Mouse (Mus musculus) liver, embryonic 16.5 days (tissue): ENCODE data around the gene Aatf. TPM values are rescaled to one million over a fixed set of nuclear protein-coding genes. Genes with fewer than 3 reads are reported as not detected.

Experiments
- ATAC-seq: fragments of 200-750 bp; cut with Nextera tagmentation; 2 replicates; pipeline ENCODE4 v1.8.0; 2017; ENCODE audit warnings: low read depth, mild to moderate bottlenecking, moderate number of reproducible peaks, moderate library complexity
- H3K27ac ChIP-seq: fragments of 300-500 bp; sonication (generic); 2 replicates; pipeline ENCODE4 v1.5.1; 2014; ENCODE audit warnings: mild to moderate bottlenecking, low read length
- H3K27me3 ChIP-seq: fragments of 300-500 bp; sonication (generic); 2 replicates; pipeline ENCODE4 v1.6.1; 2014; ENCODE audit warnings: low read depth, low read length, mixed read lengths; ENCODE audit not compliant: control insufficient read depth, insufficient read depth
- H3K36me3 ChIP-seq: fragments of 300-500 bp; sonication (generic); 2 replicates; pipeline ENCODE4 v1.6.1; 2014; ENCODE audit warnings: mild to moderate bottlenecking; ENCODE audit not compliant: control insufficient read depth, insufficient read depth
- H3K4me1 ChIP-seq: fragments of 300-500 bp; sonication (generic); 2 replicates; pipeline ENCODE4 v1.6.1; 2014; ENCODE audit warnings: low read depth, low read length, mixed read lengths; ENCODE audit not compliant: control insufficient read depth
- H3K4me2 ChIP-seq: fragments of 300-500 bp; sonication (generic); 2 replicates; pipeline ENCODE4 v1.6.1; 2014; ENCODE audit warnings: low read depth, low read length, mixed read lengths
- H3K4me3 ChIP-seq: fragments of 300-500 bp; sonication (generic); 2 replicates; pipeline ENCODE4 v1.5.1; 2014; ENCODE audit warnings: low read depth, mild to moderate bottlenecking, low read length
- H3K9ac ChIP-seq: fragments of 300-500 bp; sonication (generic); 2 replicates; pipeline ENCODE4 v1.6.1; 2014; ENCODE audit warnings: low read depth, low read length
- H3K9me3 ChIP-seq: fragments of 300-500 bp; sonication (generic); replicated peaks from 2 replicates; pipeline ENCODE4 v1.6.1; 2016; ENCODE audit warnings: low read length; ENCODE audit not compliant: control insufficient read depth
- WGBS: fragments of 180-500 bp; shearing (Covaris S2); extraction: QIAGEN DNeasy Blood & Tissue Kit; methylation state at CpG from one replicate; pipeline ENCODE4 v1.1.7; 2014; ENCODE audit not compliant: insufficient replicate concordance; 5-methylcytosine and 5-hydroxymethylcytosine counted together
- polyA plus RNA-seq: library from polyadenylated mRNA; unstranded; fragments of >200 nt; fragmentation: Nextera tagmentation; extraction: Ambion mirVana; gene quantifications from 2 replicates; pipeline ENCODE4 v1.2.1, GENCODE M21; 2015

Gene Aatf
- polyA plus RNA-seq, 1 experiment from 2014 or later = 23.3 TPM

DNA sequence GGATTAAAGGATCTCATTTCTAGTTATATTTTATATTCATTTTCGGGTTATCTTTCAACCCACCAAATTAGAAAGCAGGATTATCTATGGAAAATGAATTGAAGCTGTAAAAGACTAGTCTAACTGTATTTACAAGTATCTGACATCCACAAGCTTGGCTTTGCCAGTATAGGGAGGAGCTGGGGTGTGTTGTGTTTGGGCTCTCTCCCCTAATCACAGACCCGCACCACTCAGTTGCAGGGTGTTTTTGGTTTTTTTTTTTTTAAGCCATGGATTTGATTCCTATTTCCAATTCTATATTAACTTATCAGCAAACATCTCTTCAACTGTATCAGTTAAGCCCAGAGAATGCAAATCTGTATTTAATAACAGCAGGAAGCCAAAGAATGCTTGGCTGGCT is 4.1 kb upstream of the Aatf start:
- Histone ChIP-seq H3K4me1 (peaks cover 5% of the 10 kb centered on the region; the same call in 1 of the 2 replicates), H3K27me3 (peaks cover 79% of the 10 kb centered on the region), H3K4me2 (no peak overlapping the region), H3K27ac (no peak overlapping the region), H3K9me3 (no peaks in the 10 kb centered on the region), H3K36me3 (no peaks in the 10 kb centered on the region), H3K9ac (no peak overlapping the region), H3K4me3 (no peak overlapping the region)
- WGBS = 25% methylated on average over 2 of the region's 2 CpGs
- ATAC-seq = no peak

DNA sequence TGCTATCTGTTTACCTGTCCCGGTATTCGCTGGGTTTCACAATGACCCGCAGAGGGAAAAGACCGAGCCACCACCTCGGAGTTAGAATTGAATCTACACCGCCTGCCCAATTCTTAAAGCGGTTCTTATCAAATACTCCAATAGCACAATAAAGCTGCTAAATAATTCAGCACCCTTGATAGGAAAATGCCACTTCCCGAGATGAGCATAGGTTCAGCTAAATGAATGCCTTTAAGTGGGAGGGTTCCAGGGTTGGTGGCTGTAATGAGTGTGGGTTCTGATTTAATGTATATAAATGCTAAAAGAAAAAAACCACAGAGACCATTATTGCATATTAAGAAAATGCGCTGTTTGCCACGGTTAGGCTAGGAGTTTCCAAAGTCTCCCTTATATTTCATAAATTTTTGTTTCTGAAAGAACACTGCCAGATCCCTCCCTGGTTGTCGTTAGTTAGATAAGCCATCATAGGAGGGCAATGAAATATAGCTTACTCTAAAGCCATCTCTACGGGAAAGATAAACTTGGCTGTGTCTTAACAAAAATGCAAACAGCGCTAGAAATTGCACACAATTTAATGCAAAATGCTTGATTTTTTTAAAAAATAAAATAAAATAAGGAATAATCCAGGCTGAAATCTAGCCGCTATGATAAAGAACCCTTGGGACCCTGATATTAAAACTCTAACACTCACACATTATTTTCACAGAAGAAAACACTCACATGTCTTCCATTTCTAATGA is 3.3 kb upstream of the Aatf start:
- H3K9me3 ChIP-seq = no peaks in the 10 kb centered on the region
- H3K9ac ChIP-seq = no peak overlapping the region
- no peak overlapping the region for H3K4me3 ChIP-seq
- H3K4me2 ChIP-seq = no peak overlapping the region
- 6% methylated on average over 14 of the region's 14 CpGs for WGBS
- ATAC-seq = no peak
- peaks cover 72% of the 10 kb centered on the region for H3K27me3 ChIP-seq
- H3K4me1 ChIP-seq = peaks cover 8% of the 10 kb centered on the region; the same call in 1 of the 2 replicates
- no peak overlapping the region for H3K27ac ChIP-seq
- H3K36me3 ChIP-seq = no peaks in the 10 kb centered on the region

DNA sequence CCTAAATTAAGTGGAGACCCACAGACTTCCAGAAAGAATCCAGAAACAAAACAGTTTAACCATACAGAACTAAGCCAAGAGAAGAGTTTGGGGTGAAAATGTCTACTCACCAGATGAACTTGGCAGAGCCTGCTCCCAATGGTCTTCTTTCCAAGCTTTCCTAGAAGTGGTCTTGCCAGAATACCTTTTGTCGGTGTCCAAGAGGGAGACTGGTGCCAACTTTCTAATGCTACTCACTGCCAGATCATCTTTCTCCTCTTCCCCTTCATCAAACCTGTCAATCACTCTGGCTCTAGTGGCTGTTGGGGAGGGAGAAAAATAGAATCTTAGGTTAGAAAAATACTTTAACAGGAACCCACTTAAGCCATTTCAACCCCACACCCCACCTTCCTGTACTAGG is 1.3 kb downstream of the Aatf start:
- H3K4me1 ChIP-seq = peaks cover 8% of the 10 kb centered on the region; the same call in 1 of the 2 replicates
- no peak for ATAC-seq
- WGBS = 83% methylated on average over 1 of the region's 1 CpGs
- no peak overlapping the region for H3K27ac ChIP-seq
- peaks cover 29% of the 10 kb centered on the region for H3K27me3 ChIP-seq
- no peak overlapping the region for H3K9ac ChIP-seq
- no peak overlapping the region; the same call in 1 of the 2 replicates for H3K4me3 ChIP-seq
- H3K9me3 ChIP-seq = no peaks in the 10 kb centered on the region
- H3K4me2 ChIP-seq = peak overlapping the region; percentile 98; the same call in 1 of the 2 replicates
- peaks cover 3% of the 10 kb centered on the region; the same call in 1 of the 2 replicates for H3K36me3 ChIP-seq

- Histone ChIP-seq H3K27ac (no peak overlapping the region), H3K4me1 (no peaks in the 10 kb centered on the region), H3K4me2 (no peak overlapping the region), H3K9me3 (no peaks in the 10 kb centered on the region), H3K9ac (no peak overlapping the region), H3K27me3 (no peaks in the 10 kb centered on the region), H3K36me3 (peaks cover 9% of the 10 kb centered on the region), H3K4me3 (no peak overlapping the region)
- WGBS = 94% methylated on average over 1 of the region's 1 CpGs
- ATAC-seq = no peak
Measured at GRCm38 (mm10) chr11:84504296-84504695, 9.0 kb downstream of the Aatf start.

DNA sequence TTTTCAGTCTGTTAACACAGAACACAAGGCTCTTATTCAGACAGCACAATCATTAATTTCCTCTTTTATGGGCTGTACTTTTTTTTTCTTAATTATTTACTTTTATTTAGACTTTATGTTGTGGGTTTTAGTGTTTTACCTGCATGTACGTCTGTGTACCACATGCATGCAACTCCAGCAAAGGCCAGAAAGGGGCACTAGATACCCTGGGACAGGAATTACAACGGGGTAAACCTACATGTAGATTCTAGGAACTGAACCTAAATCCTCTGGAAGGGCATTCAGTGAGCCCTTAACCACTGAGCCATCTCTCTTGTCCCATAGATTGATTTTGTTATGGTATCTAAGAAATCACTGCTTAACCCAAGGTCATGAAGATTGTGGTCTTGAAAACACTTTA is 15.4 kb downstream of the Aatf start:
- H3K4me3 ChIP-seq = no peak overlapping the region

DNA sequence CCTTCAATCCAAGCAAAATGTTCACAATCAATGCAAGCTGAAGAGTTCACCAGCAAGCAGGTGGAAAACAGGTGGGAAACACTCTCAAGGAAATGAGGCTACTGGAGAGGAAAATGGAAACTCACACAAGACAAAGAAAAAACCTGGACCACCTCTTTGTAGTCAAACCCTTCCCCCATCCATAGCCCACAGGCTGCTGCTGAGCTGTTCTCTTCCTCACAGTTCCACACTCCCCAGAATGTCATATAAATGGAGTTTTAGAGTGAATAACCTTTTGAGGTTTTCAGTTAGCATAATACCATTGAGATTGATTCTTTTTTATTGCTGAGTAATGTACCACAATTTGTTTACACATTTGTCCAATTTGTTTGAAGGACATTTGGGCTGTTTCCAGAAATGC is 16.4 kb downstream of the Aatf start:
- Histone ChIP-seq H3K4me1 (no peaks in the 10 kb centered on the region), H3K36me3 (no peaks in the 10 kb centered on the region), H3K9ac (no peak overlapping the region), H3K27me3 (no peaks in the 10 kb centered on the region), H3K4me2 (no peak overlapping the region), H3K9me3 (no peaks in the 10 kb centered on the region), H3K4me3 (no peak overlapping the region), H3K27ac (no peak overlapping the region)
- no peak for ATAC-seq

More for the DNA sequence above, 15.4 kb downstream of the Aatf start:
- H3K36me3 ChIP-seq = no peaks in the 10 kb centered on the region
- no peak overlapping the region for H3K4me2 ChIP-seq
- no peaks in the 10 kb centered on the region for H3K9me3 ChIP-seq
- no peaks in the 10 kb centered on the region for H3K27me3 ChIP-seq
- H3K4me1 ChIP-seq = no peaks in the 10 kb centered on the region
- no peak overlapping the region for H3K27ac ChIP-seq
- WGBS = 60% methylated on average over 2 of the region's 2 CpGs
- H3K9ac ChIP-seq = no peak overlapping the region
- no peak for ATAC-seq

GRCm38 (mm10) chr11:84495774-84496173 is 17.5 kb downstream of the Aatf start:
- H3K36me3 ChIP-seq = peaks cover 3% of the 10 kb centered on the region; the same call in 1 of the 2 replicates

DNA sequence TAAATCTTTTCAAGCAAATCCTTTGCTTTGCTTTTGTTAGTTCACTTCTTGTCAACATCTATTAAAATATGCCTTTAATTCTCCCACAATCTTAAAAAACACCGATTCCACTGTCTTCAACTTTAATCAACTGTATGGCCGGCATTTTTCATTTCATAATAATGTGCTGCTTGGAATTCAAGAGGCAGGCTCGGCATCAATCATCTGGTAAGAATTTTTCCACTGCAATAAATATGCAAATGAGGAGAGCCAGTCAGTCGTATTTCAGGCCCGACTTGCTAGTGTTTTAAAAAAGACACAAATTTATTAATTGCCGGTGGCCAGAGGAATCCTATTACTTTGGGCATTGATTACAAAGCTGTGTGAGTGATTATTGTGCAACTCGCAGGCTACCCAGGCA is 31.7 kb downstream of the Aatf start:
- Histone ChIP-seq H3K36me3 (no peaks in the 10 kb centered on the region), H3K4me1 (no peaks in the 10 kb centered on the region), H3K27me3 (no peaks in the 10 kb centered on the region), H3K27ac (no peak overlapping the region), H3K4me2 (no peak overlapping the region), H3K9me3 (no peaks in the 10 kb centered on the region), H3K4me3 (no peak overlapping the region), H3K9ac (no peak overlapping the region)
- ATAC-seq = no peak
- WGBS = 74% methylated on average over 7 of the region's 7 CpGs

More at GRCm38 (mm10) chr11:84495774-84496173, 17.5 kb downstream of the Aatf start:
- Histone ChIP-seq H3K9ac (no peak overlapping the region), H3K27ac (no peak overlapping the region), H3K9me3 (no peaks in the 10 kb centered on the region), H3K4me1 (no peaks in the 10 kb centered on the region), H3K27me3 (no peaks in the 10 kb centered on the region), H3K4me3 (no peak overlapping the region), H3K4me2 (no peak overlapping the region)
- ATAC-seq = no peak
- WGBS = 79% methylated on average over 4 of the region's 4 CpGs

- H3K36me3 ChIP-seq = no peaks in the 10 kb centered on the region
- ATAC-seq = no peak
- no peaks in the 10 kb centered on the region for H3K4me1 ChIP-seq
- H3K27me3 ChIP-seq = no peaks in the 10 kb centered on the region
- H3K4me2 ChIP-seq = no peak overlapping the region
- H3K9ac ChIP-seq = no peak overlapping the region
- no peak overlapping the region for H3K4me3 ChIP-seq
- H3K27ac ChIP-seq = no peak overlapping the region
- 75% methylated on average over 3 of the region's 3 CpGs for WGBS
- H3K9me3 ChIP-seq = no peaks in the 10 kb centered on the region
Measured at GRCm38 (mm10) chr11:84480451-84480850, 32.9 kb downstream of the Aatf start.
